Mouse (Mus musculus): ENCODE measurements around the gene Kcnk4.

GRCm38 (mm10) chr19:6905498-6906159, 28.7 kb downstream of the Kcnk4 start:
- TF ChIP-seq POLR2A (IDR thresholded peaks at IDR 0.05; ENCODE audit: control insufficient read depth, extremely low read depth, insufficient read depth, low read length, poor library complexity) (no peak), CTCF (IDR thresholded peaks at IDR 0.05; ENCODE audit: borderline replicate concordance, control insufficient read depth, extremely low read depth, insufficient read depth, low read length, poor library complexity) (no peak)

All from thymus, adult 2 months (tissue).